Mouse (Mus musculus) limb, embryonic 14.5 days (tissue): ENCODE results near the gene Hspg2. TPM values are rescaled to one million over a fixed set of nuclear protein-coding genes. Genes with fewer than 3 reads are reported as not detected.
"Not testable (repeated sequence)": the region's sequence is repeated elsewhere in the genome, so short reads cannot be mapped to it uniquely, and the experiment has no call there.

Experiments
- ATAC-seq: fragments of 200-750 bp; cut with Nextera tagmentation; 2 replicates; pipeline ENCODE4 v1.8.0; 2017; ENCODE audit warnings: low read depth, moderate number of reproducible peaks, moderate TSS enrichment; ENCODE audit not compliant: low FRiP score
- DNase-seq: peaks from one replicate; pipeline ENCODE4 v3.0.0-alpha.2; 2015; ENCODE audit warnings: low spot score
- H3K27ac ChIP-seq: fragments of 300-500 bp; sonication (generic); replicated peaks from 2 replicates; pipeline ENCODE4 v1.5.1; 2014; ENCODE audit warnings: low read depth, mild to moderate bottlenecking, low read length, moderate library complexity, mixed read lengths
- H3K27me3 ChIP-seq: fragments of 300-500 bp; sonication (generic); 2 replicates; pipeline ENCODE4 v1.6.1; 2014; ENCODE audit warnings: low read length, mixed read lengths; ENCODE audit not compliant: control insufficient read depth, insufficient read depth
- H3K36me3 ChIP-seq: fragments of 300-500 bp; sonication (generic); 2 replicates; pipeline ENCODE4 v1.6.1; 2014; ENCODE audit warnings: mild to moderate bottlenecking, low read length, moderate library complexity, mixed read lengths; ENCODE audit not compliant: control insufficient read depth, insufficient read depth
- H3K4me1 ChIP-seq: fragments of 300-500 bp; sonication (generic); 2 replicates; pipeline ENCODE4 v1.6.1; 2014; ENCODE audit warnings: antibody characterized with exemption, low read length, mixed read lengths; ENCODE audit not compliant: control insufficient read depth, insufficient read depth
- H3K4me2 ChIP-seq: fragments of 300-500 bp; sonication (generic); replicated peaks from 2 replicates; pipeline ENCODE4 v1.6.1; 2014; ENCODE audit warnings: low read depth, mild to moderate bottlenecking, low read length, moderate library complexity; ENCODE audit not compliant: severe bottlenecking
- H3K4me3 ChIP-seq: fragments of 300-500 bp; sonication (generic); replicated peaks from 2 replicates; pipeline ENCODE4 v1.5.1; 2014; ENCODE audit warnings: low read length
- H3K9ac ChIP-seq: fragments of 300-500 bp; sonication (generic); 2 replicates; pipeline ENCODE4 v1.6.1; 2014; ENCODE audit warnings: mild to moderate bottlenecking, low read depth, low read length, moderate library complexity; ENCODE audit not compliant: severe bottlenecking
- H3K9me3 ChIP-seq: fragments of 300-500 bp; sonication (generic); 2 replicates; pipeline ENCODE4 v1.6.1; 2016; ENCODE audit warnings: low read length; ENCODE audit not compliant: control insufficient read depth
- POLR2A ChIP-seq: fragments of 200-500 bp; IDR thresholded peaks from 2 replicates; pipeline ENCODE4 v1.8.0; 2012; ENCODE audit warnings: inconsistent platforms, mild to moderate bottlenecking, moderate library complexity, borderline replicate concordance; ENCODE audit not compliant: insufficient read depth, insufficient read length; ENCODE audit errors: extremely low read depth
- WGBS: fragments of 180-500 bp; shearing (Covaris S2); extraction: QIAGEN DNeasy Blood & Tissue Kit; methylation state at CpG from one replicate; pipeline ENCODE4 v1.1.7; 2014; 5-methylcytosine and 5-hydroxymethylcytosine counted together
- polyA plus RNA-seq, 2 experiments: library from polyadenylated mRNA; depleted of rRNA in 1 of 2; stranded (reverse) in 1 of 2; unstranded in 1 of 2; fragments of >200 nt; fragmentation: Nextera tagmentation in 1 of 2; extraction: Ambion mirVana in 1 of 2; gene quantifications; 2 replicates each; pipeline versions ENCODE4 v1.2.1 to v1.2.3; 2012 to 2014

Hspg2 gene
- polyA plus RNA-seq (2012; rRNA removed), result 97.4 and 126 TPM in 2 replicates
- 65.6 and 68.4 TPM in 2 replicates for polyA plus RNA-seq (2014; fragmentation: Nextera tagmentation; extraction: Ambion mirVana)

DNA sequence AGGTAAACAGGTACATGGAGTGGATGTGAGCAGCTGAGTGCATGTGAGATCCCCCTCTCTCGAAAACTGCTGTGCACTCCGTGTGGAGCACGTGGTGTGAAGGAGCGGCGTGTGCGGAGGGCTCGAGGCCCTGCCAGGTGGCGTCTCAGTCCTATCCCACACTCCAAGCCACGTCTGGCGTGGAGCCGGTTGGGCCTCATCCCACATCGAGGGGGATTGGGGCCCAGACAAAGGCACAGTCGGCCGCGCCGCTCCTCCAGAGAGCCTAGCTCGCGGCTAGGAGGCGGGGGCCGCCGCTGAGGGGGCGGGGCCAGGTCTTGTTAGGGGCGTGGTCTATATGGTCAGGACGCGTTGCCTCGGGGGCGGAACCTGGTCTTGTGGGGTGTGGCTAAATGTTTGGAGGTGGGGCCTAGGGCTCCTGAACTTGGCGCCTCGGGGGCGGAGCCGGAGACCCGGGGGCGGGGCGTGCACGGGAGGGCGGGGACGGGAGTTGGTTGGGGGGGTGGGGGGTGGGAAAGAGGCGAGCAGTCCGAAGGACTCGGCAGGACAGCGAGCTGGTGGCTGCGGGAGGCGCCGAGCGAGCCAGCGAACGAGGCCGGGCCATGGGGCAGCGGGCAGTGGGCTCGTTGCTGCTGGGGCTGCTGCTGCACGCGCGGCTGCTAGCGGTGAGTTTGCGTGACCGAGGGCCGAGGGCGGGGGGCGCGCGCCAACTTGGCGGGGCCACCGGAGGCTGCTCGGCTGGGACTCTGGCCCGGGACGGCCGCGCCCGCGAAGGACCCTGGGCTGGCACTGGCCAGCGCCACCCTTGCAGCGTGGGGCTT, at the start of gene Hspg2:
TSS of gene Hspg2 (plus strand) at position 510 of the 821 bp plus-strand sequence.
- peak within 1 kb of the TSS; percentile 91 for H3K4me3 ChIP-seq
- ATAC-seq (peak; percentile 93), DNase-seq (peak; percentile 98)
- H3K9ac ChIP-seq, result peak within 1 kb of the TSS; percentile 80
- peak within 1 kb of the TSS; percentile 81 for H3K4me2 ChIP-seq
- under 1% methylated on average over 43 of the region's 72 CpGs for WGBS
- no peaks in the 10 kb centered on the region for H3K9me3 ChIP-seq
- TF ChIP-seq POLR2A, result peak; percentile 72; the same call in 1 of the 2 replicates
- H3K4me1 ChIP-seq, result peaks cover 37% of the 10 kb centered on the region
- no peaks in the 10 kb centered on the region for H3K27me3 ChIP-seq
- no peaks in the 10 kb centered on the region; the same call in 1 of the 2 replicates for H3K36me3 ChIP-seq
- peak within 1 kb of the TSS; percentile 77 for H3K27ac ChIP-seq

DNA sequence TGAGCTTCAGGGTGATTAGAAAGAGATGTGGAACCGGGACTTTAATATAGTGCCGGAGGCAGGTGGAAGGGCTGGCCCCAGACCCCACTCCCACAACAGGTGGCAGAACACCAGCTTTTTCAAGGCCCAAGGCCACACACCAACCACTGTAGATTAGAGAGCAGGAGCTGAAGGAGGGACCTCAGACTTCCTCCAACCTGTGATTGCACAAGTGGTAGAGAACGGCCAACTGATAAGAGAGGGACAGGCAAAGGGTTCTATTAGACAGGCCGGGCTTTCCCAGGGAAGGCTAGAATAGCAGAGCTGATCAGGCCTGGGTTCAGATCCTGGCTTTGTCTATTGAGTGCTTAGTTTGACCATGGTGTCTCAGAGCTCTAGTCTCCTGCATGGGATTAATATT, 38.1 kb upstream of the Hspg2 start, which contains the start of gene Cela3b:
TSS of gene Cela3b (minus strand) at position 39 of the 400 bp plus-strand sequence.
- ATAC-seq (no peak), DNase-seq (no peak)
- Histone ChIP-seq H3K9me3 (no peaks in the 10 kb centered on the region), H3K27me3 (no peaks in the 10 kb centered on the region), H3K4me3 (no peak within 1 kb of the TSS), H3K4me1 (no peaks in the 10 kb centered on the region), H3K4me2 (no peak within 1 kb of the TSS), H3K27ac (no peak within 1 kb of the TSS), H3K9ac (no peak within 1 kb of the TSS), H3K36me3 (no peaks in the 10 kb centered on the region)
- TF ChIP-seq POLR2A, result no peak
- WGBS, result 90% methylated on average over 4 of the region's 4 CpGs

GRCm38 (mm10) chr4:137432700-137433550, 35.6 kb upstream of the Hspg2 start:
- H3K27me3 ChIP-seq, DNase-seq, H3K4me1 ChIP-seq, H3K9me3 ChIP-seq, H3K9ac ChIP-seq, H3K4me2 ChIP-seq, H3K36me3 ChIP-seq, H3K27ac ChIP-seq, H3K4me3 ChIP-seq: not testable (repeated sequence)
- WGBS, result 74% methylated on average over 10 of the region's 10 CpGs
- ATAC-seq, result peak; percentile 47; the same call in 1 of the 2 replicates

- Histone ChIP-seq H3K4me2 (no peak overlapping the region), H3K9me3 (no peaks in the 10 kb centered on the region), H3K36me3 (no peaks in the 10 kb centered on the region), H3K4me3 (no peak overlapping the region), H3K27ac (no peak overlapping the region), H3K9ac (no peak overlapping the region), H3K27me3 (no peaks in the 10 kb centered on the region), H3K4me1 (no peaks in the 10 kb centered on the region)
- ATAC-seq, result no peak
- no peak for TF ChIP-seq POLR2A
- WGBS, result 88% methylated on average over 7 of the region's 8 CpGs
- no peak for DNase-seq
Observed at GRCm38 (mm10) chr4:137436979-137437669, 31.4 kb upstream of the Hspg2 start.

DNA sequence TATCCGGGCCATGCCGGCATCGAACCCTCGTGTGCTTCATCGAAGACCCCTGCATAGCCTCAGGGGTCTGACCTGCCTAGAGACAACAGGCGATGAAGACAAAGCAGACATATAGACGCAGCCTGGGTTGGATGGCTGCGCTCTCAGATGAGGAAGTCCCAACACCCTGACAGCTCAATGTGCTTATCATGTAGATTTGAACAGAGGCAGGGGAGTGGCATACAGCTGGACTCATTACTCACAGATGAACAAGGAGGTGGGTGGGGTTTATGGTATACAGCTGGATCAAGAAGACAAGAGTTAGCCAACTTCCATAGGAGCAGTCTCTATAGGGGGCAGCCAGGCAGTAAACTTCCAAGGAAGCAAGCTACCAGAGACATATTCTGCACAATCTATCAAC, 29.7 kb upstream of the Hspg2 start:
- DNase-seq, result no peak
- WGBS, result 89% methylated on average over 8 of the region's 8 CpGs
- no peak overlapping the region for H3K4me3 ChIP-seq
- H3K9me3 ChIP-seq, result no peaks in the 10 kb centered on the region
- no peak for TF ChIP-seq POLR2A
- no peak overlapping the region for H3K9ac ChIP-seq
- H3K27me3 ChIP-seq, result no peaks in the 10 kb centered on the region
- no peaks in the 10 kb centered on the region for H3K36me3 ChIP-seq
- no peaks in the 10 kb centered on the region for H3K4me1 ChIP-seq
- H3K4me2 ChIP-seq, result no peak overlapping the region
- ATAC-seq, result no peak
- no peak overlapping the region for H3K27ac ChIP-seq
